Mouse (Mus musculus) small intestine, adult 2 months (tissue): Measurements from ENCODE around the gene Ambp.

Experiments used
- CTCF ChIP-seq: fragments of 200-500 bp; IDR thresholded peaks from 2 replicates; pipeline ENCODE4 v1.5.1; 2012; ENCODE audit warnings: low read depth, mild to moderate bottlenecking, control low read depth, inconsistent platforms, low read length, moderate library complexity, mixed read lengths; ENCODE audit not compliant: insufficient replicate concordance, insufficient read length; ENCODE audit errors: extremely low read depth
- POLR2A ChIP-seq: fragments of 200-500 bp; IDR thresholded peaks from 2 replicates; pipeline ENCODE4 v1.6.1; 2012; ENCODE audit warnings: low read depth, mild to moderate bottlenecking, control low read depth, inconsistent platforms, low read length, moderate library complexity

DNA sequence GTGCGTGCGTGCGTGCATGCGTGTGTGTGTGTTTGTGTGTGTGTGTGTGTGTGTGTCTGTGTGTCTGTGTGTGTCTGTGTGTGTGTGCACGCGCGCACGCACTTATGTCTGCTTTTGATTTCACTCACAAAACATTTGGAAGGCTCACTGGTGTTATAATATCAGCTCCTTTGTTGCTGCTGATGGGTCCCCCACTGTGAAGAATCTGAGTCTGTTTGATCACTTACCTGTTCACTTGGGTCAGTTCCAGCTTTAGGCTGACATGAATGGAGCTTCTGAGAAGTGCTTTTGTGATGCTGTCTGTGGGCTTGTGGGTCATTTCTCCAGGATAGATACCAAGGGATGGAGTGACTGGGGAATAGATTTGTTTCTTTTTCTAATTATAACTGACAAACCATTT lies 48.9 kb downstream of the Ambp start:
- TF ChIP-seq POLR2A (no peak), CTCF (no peak)
